Mouse (Mus musculus) hindlimb bud, embryonic 11.5 days (tissue): ENCODE data around the gene Filip1.

ENCODE experiments used
- DNase-seq: peaks from one replicate; pipeline ENCODE4 v3.0.0-alpha.2; 2012; ENCODE audit warnings: low read depth, low spot score; ENCODE audit errors: extremely low spot score

Filip1 gene

DNA sequence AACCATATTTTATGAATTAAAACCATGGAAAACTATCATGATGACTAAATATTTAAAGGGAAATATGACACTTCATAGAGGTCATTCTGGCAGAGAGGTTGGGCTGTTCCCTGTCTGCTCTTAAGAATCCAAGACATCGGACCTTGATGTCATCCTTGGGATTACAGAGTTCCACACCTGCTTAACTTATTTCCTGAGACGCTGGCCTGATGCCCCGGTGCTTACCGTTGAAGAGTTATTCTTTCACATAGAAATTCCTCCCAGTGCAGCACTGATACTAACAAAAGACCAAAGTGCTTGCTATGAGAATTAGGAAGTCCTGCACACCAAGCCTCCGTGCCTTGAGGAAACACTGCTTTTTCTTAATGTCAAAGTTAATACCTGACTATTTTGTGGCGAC is 62.6 kb downstream of the Filip1 start:
- no peak for DNase-seq

DNA sequence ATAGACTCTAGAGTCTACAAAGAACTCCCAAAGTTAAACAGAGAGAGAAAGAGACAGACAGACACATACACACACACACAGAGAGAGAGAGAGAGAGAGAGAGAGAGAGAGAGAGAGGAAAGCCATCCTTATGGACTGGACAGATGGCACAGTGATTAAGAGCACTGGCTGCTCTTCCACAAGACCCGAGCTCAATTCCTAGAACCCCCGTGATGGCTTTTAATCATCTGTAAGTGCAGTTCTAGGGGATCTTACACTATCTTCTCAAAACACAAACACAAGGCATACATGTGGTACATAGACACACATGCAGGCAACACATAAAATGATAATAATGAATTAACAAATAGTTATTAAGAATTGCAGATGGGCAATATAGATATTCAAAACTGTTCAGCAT is 64.3 kb downstream of the Filip1 start:
- DNase-seq: no peak

DNA sequence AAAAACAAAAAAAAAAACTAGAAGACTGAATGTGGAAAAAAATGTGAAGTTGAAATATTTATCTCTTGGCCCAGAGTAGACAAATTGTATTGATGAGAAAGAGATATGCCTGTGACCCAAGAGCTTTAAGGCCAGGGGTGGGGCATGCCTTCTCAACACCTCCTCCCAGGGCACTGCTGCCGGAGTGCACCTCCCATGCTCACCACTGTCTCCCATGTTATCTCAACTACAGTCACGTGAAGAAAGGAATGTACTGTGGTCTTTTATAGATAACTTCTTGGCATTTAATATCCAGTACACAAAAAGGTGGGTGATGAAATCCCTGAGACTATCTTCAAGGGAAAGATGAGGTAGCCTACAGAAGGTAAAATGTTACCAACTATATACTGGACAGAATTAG is 64.7 kb downstream of the Filip1 start:
- no peak for DNase-seq

DNA sequence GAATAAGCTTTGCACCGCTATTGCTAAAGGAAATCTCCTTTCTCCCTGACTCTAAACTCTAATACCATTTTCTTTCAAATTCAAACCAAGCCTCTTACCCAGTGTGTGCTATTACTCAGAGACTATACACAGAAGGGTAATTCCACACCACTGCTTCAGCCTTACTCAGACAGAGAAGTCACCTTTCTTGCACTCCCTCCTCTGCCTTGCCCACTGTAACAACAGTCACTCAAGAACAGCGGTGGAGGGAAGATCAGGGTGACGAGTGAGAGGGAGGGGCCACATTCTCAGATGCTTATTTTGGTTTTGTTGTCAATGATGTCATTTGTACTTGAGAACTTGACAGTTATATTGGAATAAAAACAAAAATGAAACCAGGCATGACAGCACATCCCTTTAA is 65.2 kb downstream of the Filip1 start:
- no peak for DNase-seq

DNA sequence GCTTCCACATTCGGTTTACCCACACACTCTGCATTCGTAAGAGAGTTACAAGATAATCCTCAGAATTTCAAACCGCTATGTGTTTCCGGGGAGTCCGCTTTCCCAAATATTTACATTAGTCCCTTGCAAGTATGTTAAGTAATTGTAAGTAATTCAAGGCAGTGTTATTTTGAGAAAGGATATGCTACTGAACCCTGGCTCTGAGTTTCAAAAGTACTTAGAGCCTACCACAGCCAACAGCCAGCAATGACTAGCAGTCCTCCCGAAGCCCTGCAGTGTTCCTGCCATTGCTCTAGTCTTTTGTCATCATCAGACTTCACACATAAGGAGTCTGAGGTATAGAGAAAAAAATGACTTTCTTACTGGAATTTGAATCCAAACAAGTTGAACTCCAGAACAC is 67.8 kb downstream of the Filip1 start:
- no peak for DNase-seq

DNA sequence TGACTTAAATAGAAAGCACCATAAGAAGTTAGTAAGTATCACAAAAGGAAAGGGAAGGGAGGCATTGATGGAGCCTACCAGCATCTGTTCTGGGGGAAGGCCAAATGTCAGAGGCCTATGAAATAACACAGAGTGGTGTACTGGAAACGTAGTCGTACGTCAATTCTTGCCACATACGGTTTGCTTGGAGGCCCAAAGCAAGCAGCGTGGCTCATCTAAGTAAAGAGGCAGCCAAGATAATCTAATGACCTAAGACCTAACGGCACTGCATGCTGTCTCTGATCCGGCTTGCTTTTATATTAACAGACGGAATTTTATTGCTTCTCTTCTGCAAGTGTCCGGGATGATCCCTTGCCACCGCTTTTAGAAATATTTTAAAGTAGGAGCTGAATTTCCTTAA is 68.7 kb downstream of the Filip1 start:
- no peak for DNase-seq

DNA sequence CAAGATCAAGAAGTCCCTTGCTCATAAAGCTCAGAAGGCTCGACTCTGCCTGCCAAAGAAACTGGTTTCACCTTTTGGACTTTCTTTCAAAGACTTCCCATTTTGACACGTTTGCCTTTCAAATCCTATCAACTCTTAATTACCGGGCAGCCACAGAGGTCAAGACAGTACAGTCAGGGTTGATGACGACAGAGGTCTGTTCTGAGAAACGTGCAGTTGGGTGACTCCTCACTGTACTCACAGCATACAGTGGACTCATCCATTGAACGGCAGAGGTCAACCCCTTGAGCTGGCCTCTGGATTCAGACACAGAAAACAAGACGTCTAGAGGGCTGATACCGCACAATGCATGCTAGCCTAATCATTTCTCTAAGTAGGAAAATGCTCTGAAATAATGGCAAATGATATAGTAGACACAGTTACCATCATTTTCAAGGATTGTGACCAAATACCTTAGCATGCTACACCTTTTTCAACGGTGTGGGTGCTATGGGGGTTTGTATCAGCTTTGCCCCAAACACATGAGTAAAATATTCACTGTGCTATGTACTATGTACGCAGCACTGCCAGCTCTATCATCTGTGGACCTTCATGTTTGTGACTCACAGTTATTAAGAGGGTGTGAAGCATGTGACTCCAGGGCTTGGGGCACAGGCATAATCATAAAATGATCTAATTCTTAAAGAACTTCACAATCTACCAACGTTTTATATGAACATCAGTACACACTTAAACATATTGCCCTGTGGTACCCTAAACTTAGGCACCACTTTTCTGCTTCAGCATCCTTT is 74.0 kb downstream of the Filip1 start:
- DNase-seq: no peak

DNA sequence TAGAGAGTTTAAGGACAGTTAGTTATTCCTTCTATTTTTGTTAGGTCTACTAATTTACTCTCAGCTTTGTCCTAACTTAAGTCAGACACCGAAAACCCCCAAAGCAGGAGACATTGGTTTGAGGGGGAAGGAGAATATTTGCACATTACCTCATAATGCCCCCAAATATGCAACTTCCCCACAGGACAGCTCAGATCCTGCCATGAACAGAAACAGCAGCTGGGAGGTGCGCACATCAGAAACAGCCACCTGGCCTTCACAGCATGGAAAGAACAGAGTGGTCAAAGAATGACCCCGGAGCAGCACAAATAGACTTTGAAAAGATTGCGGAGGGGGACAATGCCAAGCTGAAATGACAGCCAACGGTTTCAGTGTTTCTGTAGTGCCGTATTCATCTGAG is 75.1 kb downstream of the Filip1 start:
- DNase-seq: no peak

DNA sequence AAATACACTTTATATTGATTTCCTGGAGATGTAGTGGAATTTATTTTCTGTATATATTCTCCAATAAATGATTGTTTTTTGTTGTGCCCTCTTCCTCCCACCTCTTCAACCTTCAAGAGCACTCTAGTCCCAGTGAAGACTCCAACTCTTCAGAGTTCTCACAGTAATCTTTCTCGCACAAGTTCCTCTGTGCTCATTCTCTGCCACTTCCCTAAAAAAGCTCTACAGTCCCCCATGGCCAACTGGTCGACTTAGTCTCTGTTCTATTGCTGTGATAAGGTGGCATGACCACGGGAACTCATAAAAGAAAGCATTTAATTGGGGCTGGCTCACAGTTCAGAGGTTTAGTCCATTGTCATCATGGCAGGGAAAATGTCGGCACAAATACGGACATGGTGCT is 80.1 kb downstream of the Filip1 start:
- DNase-seq: no peak

DNA sequence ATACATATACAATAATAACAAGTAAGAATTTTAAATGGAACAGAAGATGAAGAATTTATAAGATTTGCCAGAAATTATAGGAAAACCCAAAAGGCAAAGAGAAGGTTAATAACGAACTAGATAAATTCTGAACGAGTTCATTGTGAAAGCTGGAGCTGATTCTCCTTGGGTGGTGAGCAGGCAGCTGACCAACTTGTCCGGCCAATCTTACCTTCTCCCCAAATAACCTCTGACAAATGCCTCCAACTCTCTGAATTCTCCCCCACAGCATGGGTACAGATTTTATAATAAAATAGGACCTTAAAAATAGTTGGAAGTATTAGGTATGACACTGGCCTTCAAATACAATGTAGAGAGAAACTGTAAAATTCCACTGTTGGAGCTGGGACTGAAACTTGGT is 84.6 kb downstream of the Filip1 start:
- DNase-seq: no peak

DNA sequence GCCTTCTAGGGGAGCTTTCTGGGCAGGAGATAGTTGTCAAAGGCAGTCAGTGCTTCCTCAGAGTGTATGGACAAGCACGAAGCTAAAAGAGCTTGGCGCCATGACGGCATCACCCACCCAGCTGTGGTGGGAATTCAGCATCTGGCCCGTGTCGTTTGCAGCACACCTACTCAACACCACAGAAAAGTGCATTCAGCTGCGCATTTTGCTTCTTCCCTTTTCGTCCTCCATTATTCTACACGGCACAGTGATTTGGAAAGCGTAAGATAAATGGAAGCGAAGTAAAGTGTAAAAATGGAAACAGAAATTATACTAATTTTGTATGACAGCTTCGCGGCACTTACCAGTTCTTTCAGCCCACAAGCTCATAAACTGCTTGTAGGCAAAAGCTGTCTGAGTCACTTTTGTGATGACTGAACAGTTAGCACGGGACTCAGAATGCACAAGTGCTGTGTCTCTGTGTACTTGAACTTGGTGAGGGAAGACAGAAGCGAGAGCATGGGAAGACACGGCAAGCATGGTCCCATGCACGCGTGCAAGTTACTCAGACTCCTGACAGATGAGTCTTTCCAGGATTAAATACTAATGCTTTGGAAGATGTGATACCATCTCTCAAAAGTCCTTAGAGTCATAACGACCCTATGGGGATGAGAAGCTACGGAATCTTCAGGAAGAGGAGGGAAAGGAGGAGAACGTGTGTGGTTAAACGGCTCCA is 85.3 kb downstream of the Filip1 start:
- DNase-seq: no peak

DNA sequence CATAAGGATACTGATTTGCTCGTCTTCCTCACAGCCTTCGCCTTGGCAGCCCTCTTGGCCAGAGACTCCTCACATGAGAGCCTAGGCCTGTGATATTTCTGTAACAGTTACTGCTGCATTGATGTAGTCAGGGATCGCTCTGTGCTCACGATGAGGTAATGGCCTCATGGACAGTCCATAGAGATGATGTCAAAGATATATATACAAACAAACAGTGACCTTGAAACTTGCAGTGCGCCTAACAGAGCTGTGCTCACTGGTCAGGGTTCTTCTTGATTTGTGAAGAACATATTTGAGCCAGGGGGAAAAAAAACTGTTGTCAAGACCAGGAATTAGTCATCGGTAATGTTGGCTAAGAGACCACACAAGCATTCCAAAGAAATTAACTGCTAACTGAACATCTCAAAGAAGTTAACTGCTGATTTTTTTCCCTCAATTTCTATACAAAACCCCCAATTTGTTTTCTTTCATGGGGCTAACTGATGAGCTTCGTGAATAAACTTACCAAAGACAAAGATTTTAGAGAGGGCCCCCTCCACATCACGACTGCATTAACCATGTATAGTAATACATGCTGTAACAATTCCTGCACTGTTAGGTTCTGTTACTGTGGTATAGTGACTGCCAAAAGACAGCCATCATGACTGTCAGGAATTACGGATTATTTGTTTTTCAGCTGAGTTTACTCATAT is 86.0 kb downstream of the Filip1 start:
- no peak for DNase-seq

DNA sequence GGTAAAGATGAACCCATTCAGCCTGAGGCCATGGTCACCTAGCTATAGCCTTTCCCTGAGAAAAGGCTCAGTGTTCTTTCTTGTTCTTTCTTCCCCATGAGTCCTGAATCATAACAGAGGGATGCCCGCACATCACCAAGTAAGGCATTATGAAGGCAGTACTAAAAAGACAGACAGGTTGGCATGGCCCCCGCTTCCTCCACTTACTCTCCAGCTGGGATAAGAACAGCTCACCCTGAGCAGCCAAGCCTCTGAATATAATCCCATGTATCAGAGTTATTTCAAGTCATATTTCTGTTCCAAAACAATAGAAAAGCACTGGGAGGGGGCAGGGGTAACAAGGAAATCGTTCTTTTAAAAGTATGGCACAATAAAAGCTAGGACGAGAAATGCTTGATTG is 86.7 kb downstream of the Filip1 start:
- DNase-seq: no peak

DNA sequence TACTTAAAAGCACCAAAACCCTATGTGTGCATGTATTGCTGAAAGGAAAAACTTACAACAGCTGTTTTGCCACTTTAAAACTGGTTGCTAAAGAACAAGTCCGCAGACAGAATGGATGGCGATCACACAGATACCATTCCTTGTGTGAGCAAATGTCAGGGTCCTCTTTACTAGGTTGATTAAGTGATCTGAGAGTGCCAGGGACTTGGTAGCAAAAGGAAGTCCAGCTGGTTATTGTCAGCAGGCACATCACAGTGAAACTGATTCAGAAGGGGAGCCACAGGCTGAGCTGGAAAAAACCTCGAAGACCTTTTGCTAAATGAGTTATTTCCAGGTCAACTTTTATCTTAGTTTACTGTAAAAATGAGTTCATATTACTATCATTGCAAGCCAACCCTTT is 89.4 kb downstream of the Filip1 start:
- DNase-seq: no peak

DNA sequence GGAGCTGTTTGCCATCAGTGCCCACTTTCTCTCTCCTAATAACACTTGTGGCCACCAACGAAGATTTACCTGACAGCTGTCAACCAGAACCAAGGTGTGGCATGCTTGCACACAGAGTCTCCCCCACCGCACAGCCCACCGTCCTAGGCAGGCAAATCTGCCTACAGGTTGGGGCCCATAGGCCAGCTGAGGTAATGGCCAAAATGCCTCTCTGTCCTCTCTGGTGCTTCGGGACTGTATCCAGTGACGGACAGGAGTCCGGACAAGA is 90.2 kb downstream of the Filip1 start:
- no peak for DNase-seq

DNA sequence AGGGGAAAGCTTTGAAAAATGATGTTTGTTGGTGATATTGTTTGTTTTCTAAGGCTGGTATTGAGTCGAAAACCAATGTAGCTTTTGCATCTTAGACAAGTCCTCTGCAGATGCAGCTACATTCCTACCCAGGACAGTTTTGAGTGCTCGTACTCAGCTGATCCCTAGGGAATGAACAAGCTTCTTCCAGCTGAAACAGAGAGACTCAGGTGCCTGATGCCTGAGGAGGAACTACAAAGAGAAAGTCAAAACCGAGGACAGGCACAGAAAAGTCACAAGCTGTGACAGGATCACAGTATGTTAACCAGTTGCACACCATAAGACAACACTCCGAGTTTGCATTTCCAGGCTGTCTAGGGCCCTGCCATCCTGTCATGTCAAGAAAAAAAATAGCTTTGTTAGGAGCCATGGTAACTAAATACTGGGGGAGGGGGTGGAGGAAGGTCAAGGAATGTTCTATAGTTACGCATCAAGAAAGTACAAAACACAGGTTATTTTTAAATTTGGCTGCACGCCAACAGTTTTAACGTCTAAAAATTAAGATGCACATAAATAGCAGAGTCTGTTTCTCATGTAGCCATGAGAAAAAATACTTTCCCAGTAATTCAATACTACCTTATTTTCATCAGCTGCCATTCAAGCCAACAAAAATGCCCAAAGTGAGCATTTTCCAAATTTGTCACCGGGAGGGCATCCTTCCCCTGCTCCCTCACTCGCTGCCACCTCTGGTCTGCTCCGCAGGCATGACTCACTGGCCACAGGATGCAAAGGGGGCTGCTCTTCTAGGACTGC is 90.8 kb downstream of the Filip1 start:
- no peak for DNase-seq

DNA sequence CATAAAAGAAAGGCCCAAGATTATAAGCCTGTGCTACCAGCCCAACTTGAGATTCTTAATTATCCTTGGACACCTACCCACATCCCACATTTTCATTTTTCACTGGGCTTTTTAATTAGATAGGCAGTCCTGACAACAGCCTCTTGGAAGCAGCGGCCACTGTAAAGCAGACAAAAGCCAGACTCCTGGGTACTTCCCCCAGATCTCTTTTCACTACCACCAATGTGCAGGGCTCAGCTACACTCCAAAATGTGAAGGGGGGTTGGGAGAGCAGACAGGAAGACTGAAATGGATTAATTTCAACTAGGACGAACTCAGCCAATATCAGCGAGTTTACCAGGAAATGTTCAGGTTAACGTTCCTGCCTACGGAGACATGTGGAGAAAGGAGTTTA is 92.1 kb downstream of the Filip1 start:
- no peak for DNase-seq

DNA sequence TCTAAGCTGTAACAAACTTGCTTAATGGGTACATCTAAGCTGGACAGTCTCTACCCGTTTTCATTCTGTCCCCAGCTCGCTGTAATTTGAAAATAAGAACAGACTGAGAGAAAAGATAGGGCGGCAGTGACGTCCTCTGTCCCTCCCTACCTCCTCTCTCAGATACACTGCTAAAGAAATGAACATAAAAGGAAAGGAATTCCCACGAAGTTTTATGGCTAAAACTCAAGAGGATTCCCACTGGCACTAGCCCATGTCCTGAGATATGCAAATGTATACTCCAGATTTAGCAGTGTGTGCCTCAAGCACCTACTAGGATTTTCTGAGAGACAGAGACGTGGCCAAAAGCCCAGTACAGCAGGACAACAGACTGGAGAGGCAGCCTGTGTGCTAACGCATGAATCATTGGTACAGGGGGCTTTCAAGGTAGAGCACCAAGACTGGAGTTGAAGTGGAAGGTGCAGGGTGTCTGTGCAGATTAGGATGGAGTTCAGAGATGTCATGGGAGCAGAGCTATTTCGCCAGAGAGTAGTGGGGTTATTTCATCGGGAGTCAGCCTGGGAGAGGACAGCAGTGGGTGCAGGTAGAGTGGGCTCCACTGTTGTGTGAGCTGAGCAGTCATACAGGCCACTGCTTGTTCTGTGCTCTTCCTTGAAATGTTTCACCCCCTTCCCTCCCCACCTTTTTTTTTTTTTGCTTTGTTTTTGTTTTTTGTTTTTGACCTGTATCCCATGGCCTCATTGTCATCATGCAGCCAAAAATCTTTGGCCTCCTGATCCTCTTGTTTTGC is 92.7 kb downstream of the Filip1 start:
- DNase-seq: no peak

DNA sequence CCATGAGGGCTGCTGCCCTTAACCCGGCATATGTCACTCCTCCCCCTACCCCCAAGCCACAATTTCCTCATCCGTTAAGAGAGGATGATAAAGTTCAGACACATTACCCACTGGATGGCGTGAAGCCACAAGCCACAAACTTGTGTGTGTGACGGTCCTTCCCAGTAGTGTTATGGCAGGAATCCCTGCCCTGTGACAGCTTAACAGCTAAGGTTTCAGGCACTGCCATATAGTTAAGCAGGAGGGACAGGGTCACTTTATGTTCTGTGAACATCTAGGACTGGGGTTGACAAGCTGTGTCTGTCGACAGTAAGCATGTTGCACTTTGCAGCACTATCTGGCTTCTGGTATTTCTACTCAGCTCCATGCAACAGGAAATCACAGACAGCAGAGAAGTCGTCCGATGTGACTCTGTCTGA is 93.3 kb downstream of the Filip1 start:
- DNase-seq: no peak

DNA sequence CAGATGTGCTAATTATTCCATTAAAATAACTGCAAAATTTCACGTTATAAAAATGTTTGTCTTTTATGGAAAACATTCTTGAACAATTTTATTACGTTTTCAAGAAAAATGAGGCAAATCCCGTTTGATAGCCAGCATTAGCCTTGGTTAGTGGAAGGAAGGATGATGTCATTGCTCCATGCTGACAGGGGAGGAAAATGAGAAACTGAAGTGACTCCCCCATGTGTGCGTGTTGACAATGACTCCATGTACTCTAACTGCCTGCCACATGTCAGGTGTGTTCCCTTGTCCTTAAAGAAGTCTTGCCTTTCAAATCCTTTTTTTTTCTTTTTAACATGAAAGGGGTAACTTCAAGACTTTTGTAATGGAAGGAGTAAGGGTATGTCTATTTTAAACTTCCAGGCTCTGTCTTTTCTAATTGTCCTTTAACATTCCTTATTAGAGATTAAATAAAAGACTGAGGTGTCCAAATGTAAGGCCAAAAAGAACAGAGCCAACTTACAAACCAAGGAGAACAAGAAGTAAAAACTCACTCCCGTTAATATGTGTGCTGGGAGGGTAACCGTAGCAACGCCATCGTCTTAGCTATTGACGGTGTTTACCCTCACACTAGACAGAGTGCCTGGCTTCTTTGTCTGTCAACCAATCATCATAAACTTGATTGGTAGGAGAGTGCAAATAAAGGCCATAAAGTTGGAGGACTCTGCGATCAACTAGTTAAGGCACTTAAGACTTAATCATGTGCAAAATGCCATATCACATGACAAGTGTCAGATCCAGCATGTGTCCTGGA is 94.1 kb downstream of the Filip1 start:
- no peak for DNase-seq
